In the genomic region with DNA sequence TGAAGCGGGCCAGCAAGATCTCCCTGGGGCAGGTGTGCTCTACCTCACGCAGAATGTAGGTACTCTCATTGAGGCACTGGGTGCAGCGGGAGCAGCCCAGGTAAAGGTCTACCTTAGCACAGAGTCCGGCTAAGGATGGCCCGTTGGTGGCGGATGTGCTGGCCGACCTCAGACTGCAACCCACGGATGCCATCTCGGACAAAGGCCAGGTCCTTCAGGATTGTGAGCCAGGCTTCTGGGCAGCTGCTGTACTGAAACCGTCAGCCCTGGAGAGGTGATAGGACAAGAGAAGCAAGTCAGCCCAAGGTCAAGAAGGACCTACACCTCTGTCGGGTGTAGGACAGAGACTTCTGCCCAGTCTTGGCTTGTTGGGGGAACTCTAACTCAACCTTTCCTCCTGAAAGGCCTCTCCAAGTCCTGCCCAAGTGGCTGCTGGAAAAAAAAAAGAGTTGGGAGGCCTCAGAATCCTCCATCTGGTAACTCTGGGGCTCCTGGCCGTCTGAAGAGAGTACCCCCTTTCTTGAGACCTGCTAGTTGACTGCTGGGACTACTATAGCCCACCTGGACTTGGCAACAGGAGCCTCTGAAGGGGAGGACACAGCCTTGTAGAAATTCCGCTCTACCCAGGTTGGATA, we compare ENCODE assay signal across 12 mouse cellular contexts. TPM values are rescaled to one million over a fixed set of nuclear protein-coding genes. Genes with fewer than 3 reads are reported as not detected.
DNase-seq lines count a peak whose midpoint lies in the region; ATAC-seq and TF ChIP-seq lines count a peak whose summit lies in the region.
"Had no signal": no experiment of that assay in that cellular context is flagged by ENCODE, and none has a peak within 500 bp of the region (broad histone marks: within the 10 kb centered on the region; RNA-seq: fewer than 3 reads in every experiment).

No protein-coding gene starts in this region.

- peaks cover 35% of the 10 kb centered on the region for H3K79me2 ChIP-seq in liver, adult 2 months (ENCODE audit: control insufficient read depth, insufficient read depth, low read length)

- peak overlapping the region; percentile 79 for H3K4me3 ChIP-seq in liver, adult 2 months (ENCODE audit: insufficient read depth, low read depth, low read length)
- H3K4me3 ChIP-seq in bone marrow macrophage, adult 2 months (ENCODE audit: insufficient read depth, low read length) = peak overlapping the region; percentile 69
- peak overlapping the region; percentile 48; the same call in 1 of the 2 replicates for H3K4me3 ChIP-seq in embryonic facial prominence, embryonic 15.5 days (replicated peaks)
- H3K4me3 ChIP-seq in liver, embryonic 14.5 days (ENCODE audit: insufficient read depth in 1 of 2, low read depth in 2 of 2, low read length in 2 of 2) = peak overlapping the region; percentile 74 to 97

- no peaks in the 10 kb centered on the region for H3K9me3 ChIP-seq in embryonic facial prominence, embryonic 15.5 days (replicated peaks)
- no peaks in the 10 kb centered on the region for H3K9me3 ChIP-seq in liver, embryonic 14.5 days (ENCODE audit: control insufficient read depth, low read length)

- peaks cover 19% of the 10 kb centered on the region for H3K36me3 ChIP-seq in liver, adult 2 months (ENCODE audit: control insufficient read depth, insufficient read depth, low read length)
- 0 out of 2 replicates have a peak, but pooled peaks cover 3% of the 10 kb centered on the region for H3K36me3 ChIP-seq in embryonic facial prominence, embryonic 15.5 days
- H3K36me3 ChIP-seq in liver, embryonic 14.5 days (replicated peaks; ENCODE audit: control insufficient read depth, insufficient read depth, low read depth) = no peaks in the 10 kb centered on the region

- H3K4me1 ChIP-seq in liver, adult 2 months (ENCODE audit: control insufficient read depth, insufficient read depth, low read length) = peaks cover 36% of the 10 kb centered on the region
- H3K4me1 ChIP-seq in bone marrow macrophage, adult 2 months (ENCODE audit: control insufficient read depth, insufficient read depth, low read length) = peaks cover 29% of the 10 kb centered on the region
- H3K4me1 ChIP-seq in embryonic facial prominence, embryonic 15.5 days = peaks cover 10% of the 10 kb centered on the region
- peaks cover 3 to 17% of the 10 kb centered on the region in 2 experiments; a peak in 2 of 4 replicates for H3K4me1 ChIP-seq in liver, embryonic 14.5 days (replicated peaks; ENCODE audit: control insufficient read depth in 2 of 2, insufficient read depth in 2 of 2, low read length in 1 of 2)

- no peak for ATAC-seq in embryonic facial prominence, embryonic 15.5 days (ENCODE audit: insufficient number of reproducible peaks, low FRiP score, low TSS enrichment, low read depth)
- no peak for ATAC-seq in liver, embryonic 14.5 days (ENCODE audit: insufficient read depth)
- ATAC-seq in granulocyte monocyte progenitor cell, adult 5-6 weeks (replicated peaks; ENCODE audit: poor library complexity, severe bottlenecking) = no peak

- peak; percentile 72 for DNase-seq in liver, adult 2 months (ENCODE audit: extremely low read depth, low read depth, low spot score)
- no peak for DNase-seq in liver
- no peak for DNase-seq in liver, embryonic 14.5 days (ENCODE audit: low read depth in 3 of 3, low spot score in 3 of 3)
- no peak for DNase-seq in Muller cell, postnatal 12 days (ENCODE audit: inconsistent ontology term)
- no peak for DNase-seq in adrenal gland, postnatal 36 days
- DNase-seq: cerebellum, adult 8-10 months; right cerebral cortex, postnatal 4 days had no signal

- peak overlapping the region; percentile 98 for H3K27ac ChIP-seq in liver, adult 2 months (replicated peaks; ENCODE audit: insufficient read depth, low read depth, low read length)
- H3K27ac ChIP-seq in bone marrow macrophage, adult 2 months (ENCODE audit: insufficient read depth, low read depth, low read length) = no peak overlapping the region
- no peak overlapping the region for H3K27ac ChIP-seq in embryonic facial prominence, embryonic 15.5 days (replicated peaks)
- H3K27ac ChIP-seq in liver, embryonic 14.5 days = no peak overlapping the region

- WGBS in liver, adult 2 months = 33% methylated on average over 13 of the region's 13 CpGs
- WGBS in embryonic facial prominence, embryonic 15.5 days = 90% methylated on average over 13 of the region's 13 CpGs
- 78% methylated on average over 13 of the region's 13 CpGs for WGBS in liver, embryonic 14.5 days (ENCODE audit: insufficient replicate concordance)

- peak overlapping the region; percentile 91 for H3K9ac ChIP-seq in liver, adult 2 months (ENCODE audit: low read depth, low read length)
- H3K9ac ChIP-seq in embryonic facial prominence, embryonic 15.5 days = no peak overlapping the region
- H3K9ac ChIP-seq in liver, embryonic 14.5 days (replicated peaks) = peak overlapping the region; percentile 87

- no peak for TF ChIP-seq EP300 in liver, embryonic 14.5 days (IDR thresholded peaks at IDR 0.05; ENCODE audit: low read depth)

- TF ChIP-seq POLR2A in liver, adult 2 months (IDR thresholded peaks at IDR 0.05; ENCODE audit: extremely low read depth, insufficient read depth, low read length) = no peak
- TF ChIP-seq POLR2A in bone marrow macrophage, adult 2 months (IDR thresholded peaks at IDR 0.05; ENCODE audit: borderline replicate concordance, low read depth, low read length) = no peak

- no peak for TF ChIP-seq CTCF in liver, adult 2 months (IDR thresholded peaks at IDR 0.05; ENCODE audit: low read depth, low read length)
- no peak for TF ChIP-seq CTCF in bone marrow macrophage, adult 2 months (IDR thresholded peaks at IDR 0.05; ENCODE audit: low read depth, low read length)
- no peak for TF ChIP-seq CTCF in liver, embryonic 14.5 days (IDR thresholded peaks at IDR 0.05; ENCODE audit: low read depth)

- no peaks in the 10 kb centered on the region for H3K27me3 ChIP-seq in liver, adult 2 months (ENCODE audit: control insufficient read depth, insufficient read depth, low read length)
- no peaks in the 10 kb centered on the region for H3K27me3 ChIP-seq in embryonic facial prominence, embryonic 15.5 days
- no peaks in the 10 kb centered on the region for H3K27me3 ChIP-seq in liver, embryonic 14.5 days (ENCODE audit: control insufficient read depth, insufficient read depth, low read length)

- peak overlapping the region; percentile 59 for H3K4me2 ChIP-seq in embryonic facial prominence, embryonic 15.5 days (replicated peaks)
- peak overlapping the region; percentile 70 for H3K4me2 ChIP-seq in liver, embryonic 14.5 days (ENCODE audit: low read depth)

RNA-seq across cellular contexts. Expression of gene Helz2, which starts 0.9 kb away (rescaled TPM):
- 20.3 and 28.9 TPM in 2 replicates for total RNA-seq in liver, adult 2 months (2014; rRNA removed)
- polyA plus RNA-seq in liver, adult 2 months (2012; rRNA removed) = 39.6 and 65.9 TPM in 2 replicates
- polyA plus RNA-seq in bone marrow macrophage, adult 2 months (2012; ENCODE audit: insufficient read depth, insufficient read length, missing spikeins) = 11.2 and 13.3 TPM in 2 replicates
- polyA plus RNA-seq in embryonic facial prominence, embryonic 15.5 days (2015; fragmentation: Nextera tagmentation; extraction: Ambion mirVana) = 0.99 and 1.1 TPM in 2 replicates
- 4.2 and 4.6 TPM in 2 replicates for polyA plus RNA-seq in liver, embryonic 14.5 days (2012; rRNA removed)
- 1.6 and 2.0 TPM in 2 replicates for polyA plus RNA-seq in liver, embryonic 14.5 days (2014; fragmentation: Nextera tagmentation; extraction: Ambion mirVana)
- total RNA-seq in granulocyte monocyte progenitor cell, adult 5-6 weeks (2014; fragmentation: Nextera tagmentation) = 5.6 and 6.1 TPM in 2 replicates
- 3.0 and 6.0 TPM in 2 replicates for total RNA-seq in granulocyte monocyte progenitor cell, adult 5-6 weeks (2017)
- total RNA-seq in adrenal gland, postnatal 36 days (2021) = 10 to 100 TPM; 19.3 to 28.7 TPM

RNA-seq across cellular contexts. Expression of gene Fndc11, which starts 21.1 kb away (rescaled TPM):
- not detected in 2 replicates for total RNA-seq in liver, adult 2 months (2014; rRNA removed)
- 0.10 and 0.12 TPM in 2 replicates for polyA plus RNA-seq in liver, adult 2 months (2012; rRNA removed)
- polyA plus RNA-seq in bone marrow macrophage, adult 2 months (2012; ENCODE audit: insufficient read depth, insufficient read length, missing spikeins) = not detected in 2 replicates
- 0.20 and 0.23 TPM in 2 replicates for polyA plus RNA-seq in embryonic facial prominence, embryonic 15.5 days (2015; fragmentation: Nextera tagmentation; extraction: Ambion mirVana)
- 0.22 and 0.25 TPM in 2 replicates for polyA plus RNA-seq in liver, embryonic 14.5 days (2012; rRNA removed)
- polyA plus RNA-seq in liver, embryonic 14.5 days (2014; fragmentation: Nextera tagmentation; extraction: Ambion mirVana) = 0.14 and 0.24 TPM in 2 replicates
- not detected in 2 replicates for total RNA-seq in granulocyte monocyte progenitor cell, adult 5-6 weeks (2014; fragmentation: Nextera tagmentation)
- total RNA-seq in granulocyte monocyte progenitor cell, adult 5-6 weeks (2017) = not detected in 2 replicates
- total RNA-seq in adrenal gland, postnatal 36 days (2021) = not detected
- total RNA-seq: layer of hippocampus, adult 2 months had no signal

RNA-seq across cellular contexts. Expression of gene Srms, which starts 27.9 kb away (rescaled TPM):
- total RNA-seq in liver, adult 2 months (2014; rRNA removed) = 0.28 and 0.54 TPM in 2 replicates
- 1.3 and 1.7 TPM in 2 replicates for polyA plus RNA-seq in liver, adult 2 months (2012; rRNA removed)
- not detected in 2 replicates for polyA plus RNA-seq in bone marrow macrophage, adult 2 months (2012; ENCODE audit: insufficient read depth, insufficient read length, missing spikeins)
- polyA plus RNA-seq in embryonic facial prominence, embryonic 15.5 days (2015; fragmentation: Nextera tagmentation; extraction: Ambion mirVana) = 0.64 and 0.76 TPM in 2 replicates
- polyA plus RNA-seq in liver, embryonic 14.5 days (2012; rRNA removed) = 0.15 and 0.19 TPM in 2 replicates
- 0.22 and 0.39 TPM in 2 replicates for polyA plus RNA-seq in liver, embryonic 14.5 days (2014; fragmentation: Nextera tagmentation; extraction: Ambion mirVana)
- total RNA-seq in granulocyte monocyte progenitor cell, adult 5-6 weeks (2014; fragmentation: Nextera tagmentation) = not detected in 2 replicates
- not detected in 2 replicates for total RNA-seq in granulocyte monocyte progenitor cell, adult 5-6 weeks (2017)
- total RNA-seq in adrenal gland, postnatal 36 days (2021) = under 1 TPM; 0.53 to 0.66 TPM

RNA-seq across cellular contexts. Expression of gene Ptk6, which starts 38.3 kb away (rescaled TPM):
- total RNA-seq in liver, adult 2 months (2014; rRNA removed) = 1.1 and 2.5 TPM in 2 replicates
- 0.81 and 0.83 TPM in 2 replicates for polyA plus RNA-seq in liver, adult 2 months (2012; rRNA removed)
- polyA plus RNA-seq in bone marrow macrophage, adult 2 months (2012; ENCODE audit: insufficient read depth, insufficient read length, missing spikeins) = not detected in 2 replicates
- polyA plus RNA-seq in embryonic facial prominence, embryonic 15.5 days (2015; fragmentation: Nextera tagmentation; extraction: Ambion mirVana) = 1.5 and 1.6 TPM in 2 replicates
- 0.05 and 0.06 TPM in 2 replicates for polyA plus RNA-seq in liver, embryonic 14.5 days (2012; rRNA removed)
- 0.05 TPM in 1 of 2 replicates, not detected in the other for polyA plus RNA-seq in liver, embryonic 14.5 days (2014; fragmentation: Nextera tagmentation; extraction: Ambion mirVana)
- not detected in 2 replicates for total RNA-seq in granulocyte monocyte progenitor cell, adult 5-6 weeks (2014; fragmentation: Nextera tagmentation)
- total RNA-seq in granulocyte monocyte progenitor cell, adult 5-6 weeks (2017) = not detected in 2 replicates
- total RNA-seq in adrenal gland, postnatal 36 days (2021) = not detected
- total RNA-seq: midbrain, postnatal 0 days had no signal
- polyA plus RNA-seq: midbrain, postnatal 0 days had no signal

RNA-seq across cellular contexts. Expression of gene Gmeb2, which starts 46.9 kb away (rescaled TPM):
- 7.4 and 8.8 TPM in 2 replicates for total RNA-seq in liver, adult 2 months (2014; rRNA removed)
- 10.7 and 16.1 TPM in 2 replicates for polyA plus RNA-seq in liver, adult 2 months (2012; rRNA removed)
- polyA plus RNA-seq in bone marrow macrophage, adult 2 months (2012; ENCODE audit: insufficient read depth, insufficient read length, missing spikeins) = 11.4 and 16.4 TPM in 2 replicates
- 14.7 and 14.8 TPM in 2 replicates for polyA plus RNA-seq in embryonic facial prominence, embryonic 15.5 days (2015; fragmentation: Nextera tagmentation; extraction: Ambion mirVana)
- 11.0 and 12.2 TPM in 2 replicates for polyA plus RNA-seq in liver, embryonic 14.5 days (2012; rRNA removed)
- polyA plus RNA-seq in liver, embryonic 14.5 days (2014; fragmentation: Nextera tagmentation; extraction: Ambion mirVana) = 7.6 and 10.3 TPM in 2 replicates
- 11.8 and 15.3 TPM in 2 replicates for total RNA-seq in granulocyte monocyte progenitor cell, adult 5-6 weeks (2014; fragmentation: Nextera tagmentation)
- total RNA-seq in granulocyte monocyte progenitor cell, adult 5-6 weeks (2017) = 10.4 and 16.5 TPM in 2 replicates
- 10 to 100 TPM; 14.5 to 22.0 TPM for total RNA-seq in adrenal gland, postnatal 36 days (2021)
